Mouse (Mus musculus) intestine, postnatal 0 days (tissue): ENCODE measurements at regions not wholly inside any gene's neighbourhood (a gene's known extent, or its start where the extent isn't known, plus 50 kb on each side); places are given as distances from the start of the nearest gene placed in this dataset.

Experiments
- ATAC-seq: fragments of 200-750 bp; cut with Nextera tagmentation; 2 replicates; pipeline ENCODE4 v1.8.0; 2017; ENCODE audit warnings: mild to moderate bottlenecking, moderate TSS enrichment, moderate library complexity
- H3K27ac ChIP-seq: fragments of 300-500 bp; sonication (generic); 2 replicates; pipeline ENCODE4 v1.5.1; 2014; ENCODE audit warnings: mild to moderate bottlenecking, low read depth, low read length, moderate library complexity
- H3K27me3 ChIP-seq: fragments of 300-500 bp; sonication (generic); replicated peaks from 2 replicates; pipeline ENCODE4 v1.6.1; 2014; ENCODE audit warnings: low read length, mixed read lengths; ENCODE audit not compliant: control insufficient read depth, insufficient read depth
- H3K36me3 ChIP-seq: fragments of 300-500 bp; sonication (generic); 2 replicates; pipeline ENCODE4 v1.6.1; 2014; ENCODE audit warnings: mild to moderate bottlenecking, moderate library complexity; ENCODE audit not compliant: control insufficient read depth, insufficient read depth
- H3K4me1 ChIP-seq: fragments of 300-500 bp; sonication (generic); replicated peaks from 2 replicates; pipeline ENCODE4 v1.6.1; 2014; ENCODE audit warnings: antibody characterized with exemption, low read length, mixed read lengths; ENCODE audit not compliant: control insufficient read depth, insufficient read depth
- H3K4me2 ChIP-seq: fragments of 300-500 bp; sonication (generic); replicated peaks from 2 replicates; pipeline ENCODE4 v1.6.1; 2014; ENCODE audit warnings: low read depth, mild to moderate bottlenecking, moderate library complexity
- H3K4me3 ChIP-seq: fragments of 300-500 bp; sonication (generic); 2 replicates; pipeline ENCODE4 v1.5.1; 2014; ENCODE audit warnings: low read depth, low read length
- H3K9ac ChIP-seq: fragments of 300-500 bp; sonication (generic); 2 replicates; pipeline ENCODE4 v1.6.1; 2014; ENCODE audit warnings: mild to moderate bottlenecking, low read depth, low read length
- H3K9me3 ChIP-seq: fragments of 300-500 bp; sonication (generic); 2 replicates; pipeline ENCODE4 v1.6.1; 2016; ENCODE audit warnings: mixed run types; ENCODE audit not compliant: control insufficient read depth
- CTCF ChIP-seq: sonication (generic); IDR thresholded peaks from 2 replicates; pipeline ENCODE4 v1.5.1; 2016; ENCODE audit warnings: low read depth, mild to moderate bottlenecking, control low read depth, antibody characterized with exemption, moderate library complexity
- WGBS: fragments of 180-500 bp; shearing (Covaris S2); extraction: QIAGEN DNeasy Blood & Tissue Kit; methylation state at CpG from one replicate; pipeline ENCODE4 v1.1.7; 2014; 5-methylcytosine and 5-hydroxymethylcytosine counted together

DNA sequence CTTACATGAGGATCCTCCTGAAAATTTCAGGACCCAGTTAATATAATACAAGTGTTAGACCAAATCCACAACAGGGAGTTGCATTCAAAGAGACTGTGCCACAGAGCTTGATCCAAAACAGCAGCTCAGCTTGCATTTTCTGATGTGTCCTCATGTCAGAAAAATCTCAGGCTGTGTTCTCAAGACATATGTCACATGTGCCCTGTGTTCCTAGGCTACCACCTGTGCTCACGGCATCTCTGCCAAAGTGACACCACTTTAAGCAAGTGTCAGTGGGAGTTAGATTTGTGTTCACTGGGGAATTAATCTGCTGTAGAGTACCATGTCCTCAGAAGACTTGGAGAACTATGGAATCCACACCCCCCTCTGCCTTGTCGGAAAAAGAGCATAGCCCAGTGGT, 165.3 kb downstream of the Abcc12 start:
- Histone ChIP-seq H3K27me3 (no peaks in the 10 kb centered on the region), H3K4me1 (no peaks in the 10 kb centered on the region), H3K4me2 (no peak overlapping the region), H3K4me3 (no peak overlapping the region), H3K9ac (no peak overlapping the region), H3K9me3 (no peaks in the 10 kb centered on the region), H3K27ac (no peak overlapping the region), H3K36me3 (no peaks in the 10 kb centered on the region)
- no peak for ATAC-seq
- 93% methylated on average over 2 of the region's 2 CpGs for WGBS
- no peak for TF ChIP-seq CTCF

DNA sequence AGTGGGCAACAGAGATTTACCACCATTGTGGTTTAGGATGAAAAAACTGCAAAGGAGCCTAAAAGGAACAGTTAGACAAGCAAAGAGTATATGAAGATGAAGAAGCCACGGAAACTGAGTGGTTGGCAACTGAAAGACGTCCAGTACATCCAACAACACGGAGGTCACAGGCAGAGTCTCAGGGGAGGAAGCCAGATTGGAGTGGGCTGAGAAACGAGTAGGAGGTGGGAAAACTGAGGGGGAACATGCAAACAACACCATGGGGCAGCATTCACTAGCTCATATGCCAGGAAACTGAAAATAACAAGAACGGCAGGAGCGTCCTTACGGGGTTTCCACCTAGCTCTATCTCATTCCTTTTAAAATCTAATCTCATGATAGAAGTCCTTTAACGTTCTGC, 169.3 kb downstream of the Abcc12 start:
- ATAC-seq, result no peak
- WGBS, result 83% methylated on average over 8 of the region's 8 CpGs

DNA sequence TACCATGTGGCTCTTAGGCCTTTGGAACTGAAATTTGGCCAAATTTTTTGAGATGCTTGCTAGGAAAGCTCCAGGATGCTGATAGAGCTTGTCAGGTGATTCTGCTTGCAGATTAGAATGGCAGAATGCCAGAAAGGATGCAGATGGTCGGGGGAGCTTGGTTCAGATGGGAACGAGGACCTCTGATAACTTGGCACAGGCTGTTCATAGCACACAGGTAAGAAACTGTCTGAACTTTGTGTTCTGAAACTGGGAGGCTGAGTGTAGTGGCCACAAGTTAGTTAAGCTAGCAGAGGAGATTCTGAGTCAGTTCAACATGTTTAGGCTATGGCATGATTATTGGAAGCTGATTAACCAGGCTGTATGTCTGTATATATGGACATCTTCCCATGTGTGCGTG, 174.3 kb downstream of the Abcc12 start:
- H3K27ac ChIP-seq, result no peak overlapping the region
- H3K9me3 ChIP-seq, result no peaks in the 10 kb centered on the region
- ATAC-seq, result no peak
- H3K4me2 ChIP-seq, result no peak overlapping the region
- 61% methylated on average over 3 of the region's 3 CpGs for WGBS
- H3K9ac ChIP-seq, result no peak overlapping the region
- H3K4me3 ChIP-seq, result no peak overlapping the region
- H3K27me3 ChIP-seq, result no peaks in the 10 kb centered on the region
- TF ChIP-seq CTCF, result no peak
- no peaks in the 10 kb centered on the region for H3K4me1 ChIP-seq
- H3K36me3 ChIP-seq, result no peaks in the 10 kb centered on the region

More for the DNA sequence above, 169.3 kb downstream of the Abcc12 start:
- Histone ChIP-seq H3K27ac (no peak overlapping the region), H3K36me3 (no peaks in the 10 kb centered on the region), H3K4me2 (no peak overlapping the region), H3K4me1 (no peaks in the 10 kb centered on the region), H3K9me3 (no peaks in the 10 kb centered on the region), H3K9ac (no peak overlapping the region), H3K4me3 (no peak overlapping the region), H3K27me3 (no peaks in the 10 kb centered on the region)
- no peak for TF ChIP-seq CTCF

DNA sequence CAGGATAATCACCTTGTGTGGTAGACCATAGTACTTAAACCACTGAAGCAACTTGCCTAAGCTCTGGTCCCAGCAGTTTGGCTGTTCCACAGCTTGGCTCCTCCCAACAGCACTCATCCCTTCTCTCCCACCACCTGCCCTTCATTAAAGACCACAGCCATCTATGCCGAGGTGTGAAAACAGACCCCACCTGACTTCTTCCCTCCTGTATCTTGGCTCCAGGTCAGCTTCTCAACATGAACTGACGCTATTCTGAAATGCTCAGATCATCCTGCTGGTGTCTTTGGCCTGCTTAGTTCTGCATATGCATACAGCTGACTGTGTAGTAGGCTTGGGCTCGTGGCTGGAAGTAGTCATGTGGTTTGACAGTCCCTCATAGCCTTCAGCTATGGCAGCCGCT, 177.1 kb downstream of the Abcc12 start:
- WGBS, result 83% methylated on average over 4 of the region's 4 CpGs
- TF ChIP-seq CTCF, result no peak

DNA sequence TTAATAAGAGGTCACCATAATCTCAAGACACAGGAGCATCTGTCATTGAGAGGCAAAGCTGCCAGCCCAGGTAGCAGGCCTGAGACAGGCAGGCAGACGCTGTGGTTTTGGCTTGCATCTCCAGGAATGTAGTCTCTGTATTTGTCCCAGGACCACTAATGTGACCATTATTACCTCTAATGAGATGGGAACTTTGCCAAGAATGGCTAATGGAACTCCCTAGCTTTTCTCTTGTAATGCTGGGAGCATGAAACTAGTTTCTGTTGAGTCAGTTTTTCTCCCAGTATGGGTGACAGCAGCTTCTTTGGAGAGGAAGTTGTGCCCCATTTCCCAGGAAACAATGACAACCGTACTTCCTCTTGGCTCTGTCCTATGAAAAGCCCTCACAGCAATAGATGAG, 178.5 kb downstream of the Abcc12 start:
- Histone ChIP-seq H3K9me3 (no peaks in the 10 kb centered on the region), H3K4me2 (no peak overlapping the region), H3K27ac (no peak overlapping the region), H3K27me3 (no peaks in the 10 kb centered on the region), H3K36me3 (no peaks in the 10 kb centered on the region), H3K9ac (no peak overlapping the region), H3K4me1 (no peaks in the 10 kb centered on the region), H3K4me3 (no peak overlapping the region)
- TF ChIP-seq CTCF, result no peak
- ATAC-seq, result no peak
- 83% methylated on average over 2 of the region's 2 CpGs for WGBS

More for the DNA sequence above, 177.1 kb downstream of the Abcc12 start:
- Histone ChIP-seq H3K27me3 (no peaks in the 10 kb centered on the region), H3K4me2 (no peak overlapping the region), H3K4me1 (no peaks in the 10 kb centered on the region), H3K27ac (no peak overlapping the region), H3K9ac (no peak overlapping the region), H3K9me3 (no peaks in the 10 kb centered on the region), H3K36me3 (no peaks in the 10 kb centered on the region), H3K4me3 (no peak overlapping the region)
- no peak for ATAC-seq

DNA sequence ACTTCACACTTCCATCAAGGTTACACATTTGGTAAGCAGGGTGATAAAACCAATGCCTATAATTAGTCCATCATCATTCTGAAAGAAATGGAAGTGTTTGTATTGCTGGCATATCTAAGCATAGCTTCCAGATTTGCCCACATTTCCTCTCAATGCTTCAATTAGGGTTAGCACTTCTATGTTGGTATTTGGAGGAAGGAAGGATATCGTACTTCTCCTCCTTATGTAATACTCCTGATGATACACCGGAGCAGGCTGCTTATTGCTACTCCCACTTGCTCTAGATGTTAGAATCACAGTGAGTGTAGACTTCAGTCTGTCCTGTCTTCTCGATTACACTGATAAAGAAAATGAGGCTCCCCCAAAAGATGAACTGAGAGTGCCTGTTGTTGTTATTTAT, 185.4 kb downstream of the Abcc12 start:
- Histone ChIP-seq H3K9ac (no peak overlapping the region), H3K27me3 (no peaks in the 10 kb centered on the region), H3K36me3 (no peaks in the 10 kb centered on the region), H3K4me1 (no peaks in the 10 kb centered on the region), H3K9me3 (no peaks in the 10 kb centered on the region), H3K27ac (no peak overlapping the region), H3K4me3 (no peak overlapping the region), H3K4me2 (no peak overlapping the region)
- TF ChIP-seq CTCF, result no peak
- 87% methylated on average over 3 of the region's 3 CpGs for WGBS
- ATAC-seq, result no peak

DNA sequence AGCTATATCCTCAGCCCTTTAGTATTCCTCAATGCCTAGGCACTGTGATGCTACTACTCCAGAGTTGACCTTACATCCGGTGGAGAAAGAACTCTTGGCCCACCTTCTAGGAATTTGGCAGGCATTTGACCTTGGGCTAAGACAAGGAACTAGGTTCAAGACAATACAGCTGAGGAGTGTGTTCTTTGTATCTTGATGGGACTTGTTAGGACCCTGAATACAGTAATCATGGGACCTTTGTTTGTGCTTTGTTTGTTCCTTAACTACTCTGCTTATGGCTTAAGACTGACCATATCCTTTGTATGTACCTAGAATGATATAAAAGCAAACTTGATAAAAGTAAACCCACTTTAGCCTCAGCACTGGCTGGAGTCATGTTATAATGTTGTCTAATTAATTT, 186.7 kb downstream of the Abcc12 start:
- Histone ChIP-seq H3K4me2 (no peak overlapping the region), H3K4me3 (no peak overlapping the region), H3K27me3 (no peaks in the 10 kb centered on the region), H3K9ac (no peak overlapping the region), H3K27ac (no peak overlapping the region), H3K9me3 (no peaks in the 10 kb centered on the region), H3K4me1 (no peaks in the 10 kb centered on the region), H3K36me3 (no peaks in the 10 kb centered on the region)
- 82% methylated on average over 1 of the region's 1 CpGs for WGBS
- TF ChIP-seq CTCF, result no peak
- ATAC-seq, result no peak
